ENCODE assay signal across 20 mouse cellular contexts in the genomic region with DNA sequence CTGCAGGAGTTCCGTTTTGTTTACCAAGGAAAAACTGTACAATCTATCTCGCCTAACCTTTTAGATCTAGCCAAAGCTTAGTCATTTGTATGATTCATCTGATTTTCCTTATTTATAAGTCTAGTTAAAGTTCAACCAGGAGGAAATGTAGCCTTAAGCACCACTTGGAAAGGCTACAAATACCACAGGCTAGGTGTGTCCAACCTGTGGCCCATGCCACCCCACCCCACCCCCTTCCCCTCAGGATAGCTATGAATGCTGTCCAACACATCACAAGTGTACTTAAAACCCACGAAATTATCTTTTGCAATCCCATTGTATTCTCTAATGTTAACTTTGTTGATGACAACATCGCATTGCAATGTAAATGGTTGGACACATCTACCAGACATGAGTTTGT.
DNase-seq lines count a peak whose midpoint lies in the region; ATAC-seq and TF ChIP-seq lines count a peak whose summit lies in the region.
"Had no signal": no experiment of that assay in that cellular context is flagged by ENCODE, and none has a peak within 500 bp of the region (broad histone marks: within the 10 kb centered on the region; RNA-seq: fewer than 3 reads in every experiment).

No protein-coding gene starts in this region.

- no peak overlapping the region for H3K4me2 ChIP-seq in myocyte (ENCODE audit: low read depth)
- H3K4me2 ChIP-seq: heart, embryonic 13.5 days; hindbrain, embryonic 15.5 days had no signal

- no peak for TF ChIP-seq CTCF in Patski (IDR thresholded peaks at IDR 0.05)

- H3ac ChIP-seq in myocyte (ENCODE audit: control insufficient read depth, insufficient read length) = no peak overlapping the region

- no peak for TF ChIP-seq POLR2A in myocyte (IDR thresholded peaks at IDR 0.05; ENCODE audit: insufficient read length, low read depth)

- POLR2A ChIA-PET in Patski (lab: Charles Lee) = interaction anchor here (0.9 to 1.5 kb wide), 3 partner anchors 8 to 19 kb away, joined by 3 to 6 read pairs (median 5); no protein-coding TSS in a partner anchor

- H3K4me3 ChIP-seq in myocyte = no peak overlapping the region
- H3K4me3 ChIP-seq: embryonic facial prominence, embryonic 10.5 days; erythroblast, embryonic 14.5 days; forebrain, embryonic 10.5 days; heart, embryonic 13.5 days; hindbrain, embryonic 15.5 days had no signal

- in situ Hi-C loops in Patski (cut with MboI; ENCODE audit: low pct_unique_long_range_greater_than_20kb) = no loop called here

- H3K79me2 ChIP-seq in myocyte (ENCODE audit: control insufficient read depth, insufficient read depth) = peaks cover 23% of the 10 kb centered on the region

- H3K36me3 ChIP-seq in myocyte (ENCODE audit: control insufficient read depth, insufficient read depth) = peaks cover 79% of the 10 kb centered on the region
- H3K36me3 ChIP-seq: embryonic facial prominence, embryonic 10.5 days; forebrain, embryonic 10.5 days; hindbrain, embryonic 15.5 days had no signal

- DNase-seq in lung, postnatal 36 days = peak; percentile 66
- no peak for DNase-seq in lung, postnatal 25 days (ENCODE audit: low spot score)
- DNase-seq in Patski (ENCODE audit: low read depth, low spot score) = no peak
- DNase-seq in frontal cortex, adult 2 months (ENCODE audit: extremely low spot score in 1 of 2, low spot score in 1 of 2) = no peak
- DNase-seq in gastrocnemius, postnatal 14 days = no peak
- no peak for DNase-seq in left cerebral cortex, adult 9 months (ENCODE audit: low spot score in 2 of 2)
- DNase-seq: adrenal gland, adult 8-10 months; adrenal gland, postnatal 36 days; cerebellum, adult 2 months; cerebellum, postnatal 10 days; gastrocnemius, postnatal 36 days; heart, adult 11 months; heart, postnatal 36 days had no signal

- CTCF ChIA-PET in Patski (lab: Charles Lee) = interaction anchor here (1.4 to 3.3 kb wide), 3 partner anchors 14 to 64 kb away, joined by 3 to 14 read pairs (median 4); no protein-coding TSS in a partner anchor

- ATAC-seq in Patski = peak; percentile 59
- ATAC-seq: forebrain, embryonic 14.5 days had no signal

- intact Hi-C loops in gastrocnemius, postnatal 14 days (cut with DNase I; ENCODE audit: low total_unique reads) = no loop called here

- no peaks in the 10 kb centered on the region for H3K27me3 ChIP-seq in Patski
- no peaks in the 10 kb centered on the region for H3K27me3 ChIP-seq in myocyte (ENCODE audit: control insufficient read depth, insufficient read depth, insufficient read length)
- H3K27me3 ChIP-seq: heart, embryonic 13.5 days; hindbrain, embryonic 15.5 days had no signal

TF ChIP-seq in myocyte, 11 proteins besides CTCF, POLR2A, EP300 and RAD21:
- TF ChIP-seq USF1 (IDR thresholded peaks at IDR 0.05; ENCODE audit: low read depth) (no peak), CEBPB (IDR thresholded peaks at IDR 0.05; ENCODE audit: insufficient read depth, poor library complexity, severe bottlenecking) (0 out of 2 replicates have a peak, but pooled peaks have one; percentile 23)
